ENCODE assay signal across 17 mouse cellular contexts in the genomic region with DNA sequence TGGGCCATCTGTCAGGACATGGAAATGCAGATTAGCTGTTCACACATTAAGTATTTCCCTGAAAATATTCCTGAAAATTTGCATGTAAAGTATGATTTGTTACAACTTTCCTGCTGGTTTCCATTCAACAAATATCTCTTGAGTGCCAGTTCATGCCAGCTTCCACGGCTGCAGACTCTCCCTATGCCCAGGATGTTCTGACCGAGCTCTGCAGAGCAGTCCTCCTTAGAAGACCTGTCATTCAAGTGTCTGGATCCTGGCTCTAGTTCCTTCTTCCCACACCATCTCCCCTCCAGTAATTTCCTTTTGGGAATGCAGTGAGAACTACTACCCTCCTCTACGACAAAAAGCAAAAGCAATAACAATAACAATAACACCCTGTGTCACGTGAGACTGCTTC.
"Had no signal": no experiment of that assay in that cellular context is flagged by ENCODE, and none has a peak within 500 bp of the region (broad histone marks: within the 10 kb centered on the region; RNA-seq: fewer than 3 reads in every experiment).

No protein-coding gene starts in this region.

- H3K9me3 ChIP-seq: lung, embryonic 15.5 days; megakaryocyte, embryonic 14.5 days; midbrain, embryonic 13.5 days; midbrain, embryonic 15.5 days; neural tube, embryonic 12.5 days; stomach, embryonic 15.5 days had no signal

- H3K4me1 ChIP-seq: lung, embryonic 15.5 days; midbrain, embryonic 13.5 days; midbrain, embryonic 15.5 days; neural tube, embryonic 12.5 days; stomach, embryonic 15.5 days had no signal

- H3K36me3 ChIP-seq: lung, embryonic 15.5 days; midbrain, embryonic 13.5 days; midbrain, embryonic 15.5 days; neural tube, embryonic 12.5 days; stomach, embryonic 15.5 days had no signal

- H3K4me2 ChIP-seq: lung, embryonic 15.5 days; midbrain, embryonic 11.5 days; midbrain, embryonic 13.5 days; midbrain, embryonic 15.5 days; neural tube, embryonic 12.5 days; stomach, embryonic 15.5 days had no signal

- H3K27me3 ChIP-seq: lung, embryonic 15.5 days; megakaryocyte, embryonic 14.5 days; midbrain, embryonic 13.5 days; midbrain, embryonic 15.5 days; neural tube, embryonic 12.5 days; stomach, embryonic 15.5 days had no signal

- H3K4me3 ChIP-seq: lung, embryonic 15.5 days; megakaryocyte, embryonic 14.5 days; midbrain, embryonic 13.5 days; midbrain, embryonic 15.5 days; neural tube, embryonic 12.5 days; stomach, embryonic 15.5 days had no signal

- H3K9ac ChIP-seq: liver, postnatal 0 days; lung, embryonic 15.5 days; midbrain, embryonic 13.5 days; midbrain, embryonic 15.5 days; neural tube, embryonic 12.5 days; stomach, embryonic 15.5 days had no signal

- H3K27ac ChIP-seq: lung, embryonic 15.5 days; macrophage; midbrain, embryonic 13.5 days; midbrain, embryonic 15.5 days; neural tube, embryonic 12.5 days; stomach, embryonic 15.5 days; stomach, postnatal 0 days had no signal

- ATAC-seq: liver, postnatal 0 days; lung, postnatal 0 days; midbrain, embryonic 13.5 days; midbrain, embryonic 15.5 days had no signal

- DNase-seq: liver, postnatal 0 days; lung, adult 2 months; lung, postnatal 14 days; lung, postnatal 36 days; right cerebral cortex, postnatal 14 days; thymus, adult 2 months; thymus, postnatal 36 days had no signal
